Mouse (Mus musculus) MEL (cell line): Measurements from ENCODE around the gene Taf5. TPM values are rescaled to one million over a fixed set of nuclear protein-coding genes. Genes with fewer than 3 reads are reported as not detected.

Source experiments
- DNase-seq: peaks from one replicate; pipeline ENCODE4 v3.0.0; 2011; ENCODE audit warnings: low read depth, low spot score
- H3K27ac ChIP-seq: 2 replicates; pipeline ENCODE4 v1.5.1; 2012; ENCODE audit warnings: low read depth, mild to moderate bottlenecking, control low read depth, low read length, moderate library complexity; ENCODE audit not compliant: control insufficient read depth
- H3K27me3 ChIP-seq, 2 experiments: fragments of 150-350 bp in 1 of 2; sonication (generic) in 1 of 2; 2 replicates each; pipeline ENCODE4 v1.6.1; 2012; ENCODE audit warnings: low read length in 2 of 2, mild to moderate bottlenecking in 2 of 2, improper control_type of control experiment in 1 of 2, moderate library complexity in 1 of 2; ENCODE audit not compliant: insufficient read depth in 2 of 2, control insufficient read depth in 1 of 2
- H3K36me3 ChIP-seq, 2 experiments: 2 replicates each; pipeline ENCODE4 v1.6.1; 2012 to 2014; ENCODE audit warnings: low read length in 2 of 2, improper control_type of control experiment in 1 of 2, inconsistent platforms in 1 of 2, mild to moderate bottlenecking in 1 of 2; ENCODE audit not compliant: insufficient read depth in 2 of 2, control insufficient read depth in 1 of 2
- H3K4me1 ChIP-seq, 2 experiments: fragments of 150-350 bp in 1 of 2; sonication (generic) in 1 of 2; 2 replicates each; pipeline ENCODE4 v1.6.1; 2012; ENCODE audit warnings: low read length in 2 of 2, improper control_type of control experiment in 1 of 2, mild to moderate bottlenecking in 1 of 2; ENCODE audit not compliant: insufficient read depth in 2 of 2, control insufficient read depth in 1 of 2
- H3K4me3 ChIP-seq, 2 experiments: fragments of 150-350 bp in 1 of 2; sonication (generic) in 1 of 2; 2 replicates each; pipeline ENCODE4 v1.5.1; 2012; ENCODE audit warnings: low read depth in 2 of 2, low read length in 2 of 2, mild to moderate bottlenecking in 2 of 2, moderate library complexity in 2 of 2, control low read depth in 1 of 2, improper control_type of control experiment in 1 of 2; ENCODE audit not compliant: control insufficient read depth in 1 of 2, insufficient read depth in 1 of 2
- H3K79me2 ChIP-seq: 2 replicates; pipeline ENCODE4 v1.6.1; 2012; ENCODE audit warnings: mild to moderate bottlenecking, low read length, moderate library complexity; ENCODE audit not compliant: control insufficient read depth, poor library complexity, insufficient read depth
- H3K9ac ChIP-seq: 2 replicates; pipeline ENCODE4 v1.6.1; 2012; ENCODE audit warnings: low read depth, mild to moderate bottlenecking, control low read depth, low read length, moderate library complexity; ENCODE audit not compliant: control insufficient read depth, poor library complexity, severe bottlenecking
- H3K9me3 ChIP-seq: fragments of 150-350 bp; sonication (generic); replicated peaks from 2 replicates; pipeline ENCODE4 v1.6.1; 2012; ENCODE audit warnings: mild to moderate bottlenecking, low read length, improper control_type of control experiment, moderate library complexity; ENCODE audit not compliant: insufficient read depth
- BHLHE40 ChIP-seq: IDR thresholded peaks from 2 replicates; pipeline ENCODE4 v1.6.1; 2012; ENCODE audit warnings: low read depth, mild to moderate bottlenecking, inconsistent platforms, low read length, improper control_type of control experiment, borderline replicate concordance
- EP300 ChIP-seq, 2 experiments: IDR thresholded peaks; 2 replicates each; pipeline ENCODE4 v1.6.1; 2011; ENCODE audit warnings: improper control_type of control experiment in 2 of 2, low read length in 2 of 2, low read depth in 1 of 2, mild to moderate bottlenecking in 1 of 2
- HCFC1 ChIP-seq: IDR thresholded peaks from 2 replicates; pipeline ENCODE4 v1.6.1; 2012; ENCODE audit warnings: low read depth, mild to moderate bottlenecking, inconsistent platforms, low read length, improper control_type of control experiment, moderate library complexity
- KAT2A ChIP-seq: conservative IDR thresholded peaks from 2 replicates; pipeline ENCODE4 v1.6.1; 2012; ENCODE audit warnings: low read depth, low read length, improper control_type of control experiment, inconsistent platforms
- NRF1 ChIP-seq: IDR thresholded peaks from 2 replicates; pipeline ENCODE4 v1.6.1; 2014; ENCODE audit warnings: low read depth, mild to moderate bottlenecking, inconsistent platforms, low read length, improper control_type of control experiment, moderate library complexity; ENCODE audit not compliant: poor library complexity, insufficient read depth, severe bottlenecking
- POLR2A ChIP-seq, 2 experiments: IDR thresholded peaks; 2 replicates each; pipeline ENCODE4 v1.6.1; 2011 to 2012; ENCODE audit warnings: low read length in 2 of 2, mild to moderate bottlenecking in 2 of 2, control low read depth in 1 of 2, improper control_type of control experiment in 1 of 2, low read depth in 1 of 2, moderate library complexity in 1 of 2; ENCODE audit not compliant: control insufficient read depth in 1 of 2, insufficient read depth in 1 of 2, poor library complexity in 1 of 2
- SMC3 ChIP-seq: IDR thresholded peaks from 2 replicates; pipeline ENCODE4 v1.6.1; 2011; ENCODE audit warnings: low read depth, low read length, improper control_type of control experiment
- USF1 ChIP-seq: IDR thresholded peaks from 2 replicates; pipeline ENCODE4 v1.6.1; 2014; ENCODE audit warnings: low read depth, mild to moderate bottlenecking, inconsistent platforms, low read length, improper control_type of control experiment, moderate library complexity
- ZC3H11A ChIP-seq: IDR thresholded peaks from 2 replicates; pipeline ENCODE4 v1.6.1; 2012; ENCODE audit warnings: low read depth, mild to moderate bottlenecking, inconsistent platforms, low read length, improper control_type of control experiment
- ZKSCAN1 ChIP-seq: IDR thresholded peaks from 2 replicates; pipeline ENCODE4 v1.6.1; 2012; ENCODE audit warnings: low read depth, mild to moderate bottlenecking, inconsistent platforms, low read length, improper control_type of control experiment, moderate library complexity
- ZNF384 ChIP-seq: IDR thresholded peaks from 2 replicates; pipeline ENCODE4 v1.6.1; 2012; ENCODE audit warnings: low read depth, mild to moderate bottlenecking, inconsistent platforms, low read length, improper control_type of control experiment
- polyA plus RNA-seq, 2 experiments: library from polyadenylated mRNA; stranded (reverse) in 1 of 2; unstranded in 1 of 2; fragments of >175 nt in 1 of 2; fragments of >200 nt in 1 of 2; gene quantifications; 2 replicates each; pipeline versions ENCODE4 v1.2.1 to v1.2.4; 2012; ENCODE audit warnings: low replicate concordance in 2 of 2, low read depth in 1 of 2; ENCODE audit not compliant: insufficient read length in 2 of 2, insufficient read depth in 1 of 2, missing spikeins in 1 of 2
- total RNA-seq: library from RNA; depleted of rRNA; stranded (reverse); fragments of 300-350 nt; gene quantifications from 2 replicates; pipeline ENCODE4 v1.2.3, GENCODE M21; 2012

The Taf5 gene
- total and polyA plus RNA-seq, 3 experiments: 22.8 to 74.3 (median 25.1) TPM

DNA sequence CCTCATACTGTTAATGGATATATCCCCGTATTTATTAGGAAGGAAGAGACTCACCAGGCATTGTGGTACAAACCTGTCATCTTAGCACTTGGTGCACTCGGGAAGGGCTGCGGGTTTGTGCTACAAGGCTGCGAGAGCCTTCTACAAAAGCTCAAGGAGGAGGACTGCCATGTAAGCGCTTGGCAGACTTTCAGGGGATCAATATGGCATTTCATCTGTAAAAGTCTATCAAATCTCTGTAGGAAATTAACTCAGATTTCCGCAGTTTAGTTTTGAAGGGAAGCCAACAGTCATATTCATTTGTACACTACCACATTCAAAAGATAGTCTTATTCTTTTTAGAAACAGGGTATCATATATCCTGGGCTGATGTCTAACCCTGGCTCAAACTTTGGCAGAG, 35.8 kb upstream of the Taf5 start:
- no peak overlapping the region for H3K4me3 ChIP-seq
- H3K36me3 ChIP-seq: peaks cover 5 to 27% of the 10 kb centered on the region in 2 experiments
- H3K27ac ChIP-seq: no peak overlapping the region
- no peaks in the 10 kb centered on the region for H3K4me1 ChIP-seq
- no peak for DNase-seq
- no peaks in the 10 kb centered on the region for H3K27me3 ChIP-seq
- H3K9me3 ChIP-seq: no peaks in the 10 kb centered on the region
- no peak overlapping the region for H3K9ac ChIP-seq
- no peak for TF ChIP-seq SMC3
- TF ChIP-seq KAT2A: no peak
- TF ChIP-seq NRF1: no peak
- no peak for TF ChIP-seq HCFC1
- TF ChIP-seq ZC3H11A: no peak
- TF ChIP-seq USF1: no peak
- TF ChIP-seq EP300 (IDR thresholded peaks at IDR 0.05; ENCODE audit: low read depth in 1 of 2, low read length in 2 of 2): no peak
- no peak for TF ChIP-seq BHLHE40
- TF ChIP-seq ZKSCAN1: no peak
- TF ChIP-seq, all 39 proteins: peak for 0
- H3K79me2 ChIP-seq: no peaks in the 10 kb centered on the region

DNA sequence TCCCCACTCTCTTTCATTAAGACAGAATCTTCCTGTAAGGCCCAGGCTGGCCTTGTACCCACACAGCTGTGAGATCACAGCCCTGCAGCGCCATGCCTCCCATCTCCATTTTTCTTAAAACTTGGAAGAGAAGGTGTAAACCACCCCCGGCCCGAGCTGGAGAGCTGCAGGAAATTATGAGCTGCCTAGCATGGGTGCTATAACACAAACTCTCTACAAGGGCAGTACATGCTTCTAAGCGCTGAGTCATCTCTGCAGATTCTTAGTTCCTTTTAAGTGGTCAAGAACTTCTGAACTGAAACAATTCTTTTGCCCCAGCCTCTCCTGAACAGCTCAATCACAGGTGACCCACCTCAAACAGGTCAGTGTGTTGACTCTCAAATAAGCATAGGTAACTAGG, 32.6 kb upstream of the Taf5 start:
- H3K9ac ChIP-seq: no peak overlapping the region
- DNase-seq: no peak
- H3K27ac ChIP-seq: no peak overlapping the region
- peaks cover 5 to 40% of the 10 kb centered on the region in 2 experiments for H3K36me3 ChIP-seq
- no peak for TF ChIP-seq HCFC1
- H3K9me3 ChIP-seq: no peaks in the 10 kb centered on the region
- H3K79me2 ChIP-seq: no peaks in the 10 kb centered on the region
- H3K4me3 ChIP-seq: no peak overlapping the region
- no peaks in the 10 kb centered on the region for H3K4me1 ChIP-seq
- no peaks in the 10 kb centered on the region for H3K27me3 ChIP-seq

DNA sequence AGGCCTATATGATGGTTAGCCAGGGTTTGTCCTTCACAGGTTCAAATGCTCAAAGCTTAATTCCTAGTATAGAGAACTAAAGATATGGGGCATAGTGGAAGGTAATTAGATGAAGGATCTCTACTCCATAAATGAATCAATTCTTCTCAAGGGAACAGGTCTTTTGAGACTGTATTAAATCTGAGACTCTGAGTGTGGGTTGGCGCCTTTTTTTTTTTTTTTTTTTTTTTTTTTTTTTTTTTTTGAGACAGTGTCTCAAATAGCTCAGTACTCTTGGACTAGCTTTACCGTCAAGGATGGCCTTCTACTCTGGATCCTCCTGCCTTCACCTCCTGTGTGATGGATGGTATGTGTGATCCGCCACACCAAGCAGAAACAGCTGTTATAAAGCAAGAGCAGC, 30.9 kb upstream of the Taf5 start:
- Histone ChIP-seq H3K4me1 (no peaks in the 10 kb centered on the region), H3K79me2 (no peaks in the 10 kb centered on the region), H3K4me3 (no peak overlapping the region), H3K9ac (no peak overlapping the region), H3K36me3 (peaks cover 10 to 54% of the 10 kb centered on the region in 2 experiments), H3K27ac (no peak overlapping the region), H3K9me3 (no peaks in the 10 kb centered on the region), H3K27me3 (no peaks in the 10 kb centered on the region)
- no peak for DNase-seq
- no peak for TF ChIP-seq ZC3H11A
- peak; percentile 69 for TF ChIP-seq ZNF384
- TF ChIP-seq NRF1: no peak
- no peak for TF ChIP-seq POLR2A (IDR thresholded peaks at IDR 0.05; ENCODE audit: control insufficient read depth in 1 of 2, insufficient read depth in 1 of 2, low read depth in 1 of 2, low read length in 2 of 2, poor library complexity in 1 of 2)
